Mouse (Mus musculus) cerebellum, adult 2 months (tissue): ENCODE measurements around the gene Atp5s.

Experiments
- CTCF ChIP-seq: fragments of 200-500 bp; IDR thresholded peaks from 2 replicates; pipeline ENCODE4 v1.5.1; 2011; ENCODE audit warnings: low read depth, mild to moderate bottlenecking, control low read depth, low read length, moderate library complexity, borderline replicate concordance; ENCODE audit not compliant: insufficient read depth
- POLR2A ChIP-seq: fragments of 200-500 bp; IDR thresholded peaks from 2 replicates; pipeline ENCODE4 v1.6.1; 2011; ENCODE audit warnings: low read length, control low read depth, borderline replicate concordance; ENCODE audit not compliant: insufficient read depth

GRCm38 (mm10) chr12:69683537-69683936 lies 41.2 kb upstream of the Atp5s start:
- TF ChIP-seq POLR2A (peak; percentile 59; the same call in 1 of the 2 replicates), CTCF (no peak)
